Mouse (Mus musculus): Measurements from ENCODE around the gene Plvap.

Plvap gene

DNA sequence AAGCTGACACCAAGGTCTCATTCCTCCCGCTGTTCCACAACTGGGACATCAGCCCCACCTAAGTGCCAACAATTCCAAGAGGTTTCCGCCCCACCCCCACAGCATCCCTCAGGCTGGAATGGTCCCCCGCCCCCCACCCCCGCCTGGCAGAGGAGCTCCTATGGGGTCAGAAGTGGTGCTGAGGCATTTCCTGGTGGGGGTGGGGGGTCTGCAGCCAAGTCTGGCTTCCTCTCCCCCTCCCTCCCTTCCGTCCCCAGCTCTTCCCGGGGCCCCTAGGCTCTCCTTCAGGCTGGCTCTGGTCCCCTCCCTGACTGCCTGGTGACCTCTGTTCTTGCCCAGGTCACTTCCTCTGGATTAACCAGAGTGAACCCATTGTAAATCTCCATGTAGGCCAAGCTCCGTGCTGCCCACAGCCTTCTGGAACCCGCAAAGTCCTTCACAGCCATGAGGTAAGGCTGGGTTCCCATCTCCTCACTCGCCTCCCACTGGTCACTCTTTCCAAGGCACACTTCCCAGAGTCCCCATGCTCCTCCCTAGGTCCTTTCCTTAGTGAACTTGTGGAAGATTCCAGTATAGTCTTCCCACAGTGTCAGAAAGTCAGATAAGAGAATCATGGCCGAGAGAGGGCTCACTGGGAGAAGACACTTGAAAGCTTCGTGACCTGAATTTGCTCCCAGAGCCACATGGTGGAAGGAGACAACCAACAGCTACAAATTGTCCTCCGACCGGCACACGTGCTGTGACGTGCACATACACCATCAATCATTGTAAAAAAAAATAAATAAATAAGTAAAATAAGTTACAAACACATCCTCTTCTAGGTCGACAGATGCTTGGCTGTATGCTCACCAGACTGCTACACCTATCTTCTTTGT, 12.5 kb downstream of the Plvap start:
- Histone ChIP-seq H3K27me3 (ENCODE audit: insufficient read depth, low read length) (no peaks in the 10 kb centered on the region), H3K9me3 (ENCODE audit: low read length) (no peaks in the 10 kb centered on the region), H3K4me1 (replicated peaks; ENCODE audit: low read depth, low read length) (peaks cover 62% of the 10 kb centered on the region), H3K4me3 (replicated peaks; ENCODE audit: low read length) (peak overlapping the region; percentile 66), H3K36me3 (ENCODE audit: insufficient read depth, low read length) (peaks cover 23% of the 10 kb centered on the region)
- no peak for TF ChIP-seq NANOG (IDR thresholded peaks at IDR 0.05; ENCODE audit: borderline replicate concordance, low read length)

DNA sequence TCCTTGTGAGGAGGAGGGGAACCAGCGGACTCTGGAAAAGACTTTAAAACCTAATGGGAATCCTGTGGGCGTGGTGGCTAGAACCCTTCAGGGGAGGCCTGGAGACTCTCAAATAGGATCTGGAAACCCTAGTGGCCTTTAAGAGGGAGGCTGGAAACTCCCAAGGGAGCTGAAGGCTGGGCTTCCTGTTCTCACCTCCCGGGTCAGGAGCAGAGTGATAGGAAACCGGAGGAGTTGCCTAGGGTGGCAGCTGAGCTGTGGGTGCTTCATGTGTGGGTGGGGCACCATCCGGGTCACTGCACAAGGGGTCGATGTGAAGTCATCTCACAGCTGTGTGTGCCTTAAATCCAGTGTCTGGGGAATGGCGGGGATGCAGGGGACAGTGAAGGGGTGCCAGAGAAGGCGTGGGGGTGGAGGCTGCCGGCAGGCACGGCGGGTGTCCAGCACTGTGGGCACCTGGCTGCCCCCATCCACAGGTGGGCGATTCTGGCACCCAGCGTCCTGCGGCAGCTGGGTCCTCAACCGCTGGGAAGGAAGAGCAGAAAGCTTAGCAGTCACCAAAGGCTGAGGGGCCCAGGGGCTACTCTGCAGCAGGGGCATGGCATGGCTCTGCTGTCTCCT, 13.6 kb downstream of the Plvap start:
- Histone ChIP-seq H3K4me1 (replicated peaks; ENCODE audit: low read depth, low read length) (peaks cover 65% of the 10 kb centered on the region), H3K27me3 (ENCODE audit: insufficient read depth, low read length) (no peaks in the 10 kb centered on the region), H3K36me3 (ENCODE audit: insufficient read depth, low read length) (peaks cover 31% of the 10 kb centered on the region), H3K9me3 (ENCODE audit: low read length) (no peaks in the 10 kb centered on the region), H3K4me3 (replicated peaks; ENCODE audit: low read length) (peak overlapping the region; percentile 66)
- TF ChIP-seq NANOG (IDR thresholded peaks at IDR 0.05; ENCODE audit: borderline replicate concordance, low read length) (no peak), POU5F1 (IDR thresholded peaks at IDR 0.05; ENCODE audit: borderline replicate concordance, low read length) (no peak), CTCF (conservative IDR thresholded peaks at IDR 0.05; ENCODE audit: low read length) (no peak)

DNA sequence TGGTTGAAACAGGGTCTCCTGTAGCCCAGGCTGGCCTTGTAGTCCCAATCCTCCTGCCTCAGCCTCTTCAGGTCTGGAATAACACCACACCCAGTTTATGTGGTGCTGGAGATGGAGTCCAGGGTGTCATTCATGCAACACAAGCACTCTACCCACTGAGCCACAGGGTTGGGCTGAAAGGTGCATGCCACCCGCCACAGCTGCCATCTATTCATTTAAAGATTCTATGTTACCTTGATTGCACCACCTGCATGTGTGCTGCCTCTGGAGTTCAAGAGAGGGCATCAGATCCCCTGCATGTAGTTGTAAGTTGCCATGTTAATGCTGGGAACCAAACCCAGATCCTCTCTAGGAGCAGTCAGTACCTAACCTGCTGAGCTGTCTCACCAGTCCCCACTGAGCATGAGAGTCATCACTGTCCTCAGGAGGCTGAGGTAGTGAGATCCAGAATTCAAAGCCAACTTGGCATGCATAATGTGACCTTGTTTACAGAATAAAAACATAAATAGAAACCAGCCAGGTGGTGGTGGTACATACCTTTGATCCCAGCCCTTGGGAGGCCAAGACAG, 14.4 kb downstream of the Plvap start:
- peaks cover 72% of the 10 kb centered on the region for H3K4me1 ChIP-seq (replicated peaks; ENCODE audit: low read depth, low read length)
- TF ChIP-seq POU5F1 (IDR thresholded peaks at IDR 0.05; ENCODE audit: borderline replicate concordance, low read length) = no peak
- H3K36me3 ChIP-seq (ENCODE audit: insufficient read depth, low read length) = peaks cover 39% of the 10 kb centered on the region
- no peaks in the 10 kb centered on the region for H3K27me3 ChIP-seq (ENCODE audit: insufficient read depth, low read length)
- no peaks in the 10 kb centered on the region for H3K9me3 ChIP-seq (ENCODE audit: low read length)
- H3K4me3 ChIP-seq (replicated peaks; ENCODE audit: low read length) = peak overlapping the region; percentile 7; the same call in 1 of the 2 replicates

DNA sequence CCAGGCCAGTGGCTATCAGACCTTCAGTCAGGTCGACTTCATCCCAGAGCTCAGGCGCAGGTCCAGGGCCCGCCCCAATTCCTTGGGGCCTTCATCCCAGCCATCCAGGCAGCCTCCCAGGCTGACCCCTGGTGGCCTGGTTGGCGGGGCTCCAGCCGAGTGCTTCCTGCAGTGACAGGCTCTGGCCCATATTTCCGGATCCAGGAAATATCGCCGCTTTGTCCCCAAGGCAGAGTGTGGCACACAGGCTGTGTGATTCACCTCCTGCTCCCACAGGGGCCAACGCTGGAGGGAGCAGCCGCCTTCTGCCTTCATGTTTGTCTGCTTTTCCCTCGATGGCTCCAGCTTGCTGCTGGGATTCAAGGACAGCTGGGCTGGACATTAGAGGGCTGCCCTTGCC, 15.1 kb downstream of the Plvap start:
- Histone ChIP-seq H3K36me3 (ENCODE audit: insufficient read depth, low read length) (peaks cover 46% of the 10 kb centered on the region), H3K27me3 (ENCODE audit: insufficient read depth, low read length) (no peaks in the 10 kb centered on the region), H3K9me3 (ENCODE audit: low read length) (no peaks in the 10 kb centered on the region), H3K4me1 (replicated peaks; ENCODE audit: low read depth, low read length) (peaks cover 78% of the 10 kb centered on the region), H3K4me3 (replicated peaks; ENCODE audit: low read length) (0 out of 2 replicates have a peak overlapping the region, but pooled peaks have one; percentile 7)
- TF ChIP-seq CTCF (conservative IDR thresholded peaks at IDR 0.05; ENCODE audit: low read length) (no peak), NANOG (IDR thresholded peaks at IDR 0.05; ENCODE audit: borderline replicate concordance, low read length) (no peak), POU5F1 (IDR thresholded peaks at IDR 0.05; ENCODE audit: borderline replicate concordance, low read length) (no peak)

DNA sequence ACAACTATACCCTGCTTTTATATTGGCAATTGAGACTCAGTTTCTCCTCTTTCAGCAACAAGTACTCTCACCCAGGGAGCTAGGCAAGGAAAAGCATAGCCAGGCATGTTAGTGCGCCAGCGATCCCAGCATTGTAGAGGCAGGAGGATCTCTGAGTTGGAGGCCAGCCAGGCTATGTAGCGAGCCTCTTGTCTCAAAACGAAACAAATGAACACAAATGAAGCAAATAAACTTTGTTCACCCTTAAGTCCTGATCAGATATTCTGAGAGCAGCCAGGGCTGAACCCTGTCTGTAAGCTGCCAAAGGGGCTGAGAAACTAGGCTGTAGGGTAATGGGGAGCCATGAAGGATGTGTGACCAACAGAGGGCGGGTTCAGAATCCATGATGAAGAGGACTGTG, 15.7 kb downstream of the Plvap start:
- H3K27me3 ChIP-seq (ENCODE audit: insufficient read depth, low read length) = no peaks in the 10 kb centered on the region
- H3K4me1 ChIP-seq (replicated peaks; ENCODE audit: low read depth, low read length) = peaks cover 82% of the 10 kb centered on the region
- H3K4me3 ChIP-seq (replicated peaks; ENCODE audit: low read length) = no peak overlapping the region
- TF ChIP-seq NANOG (IDR thresholded peaks at IDR 0.05; ENCODE audit: borderline replicate concordance, low read length) (no peak), CTCF (conservative IDR thresholded peaks at IDR 0.05; ENCODE audit: low read length) (no peak), POU5F1 (IDR thresholded peaks at IDR 0.05; ENCODE audit: borderline replicate concordance, low read length) (no peak)
- no peaks in the 10 kb centered on the region for H3K9me3 ChIP-seq (ENCODE audit: low read length)
- peaks cover 53% of the 10 kb centered on the region for H3K36me3 ChIP-seq (ENCODE audit: insufficient read depth, low read length)

DNA sequence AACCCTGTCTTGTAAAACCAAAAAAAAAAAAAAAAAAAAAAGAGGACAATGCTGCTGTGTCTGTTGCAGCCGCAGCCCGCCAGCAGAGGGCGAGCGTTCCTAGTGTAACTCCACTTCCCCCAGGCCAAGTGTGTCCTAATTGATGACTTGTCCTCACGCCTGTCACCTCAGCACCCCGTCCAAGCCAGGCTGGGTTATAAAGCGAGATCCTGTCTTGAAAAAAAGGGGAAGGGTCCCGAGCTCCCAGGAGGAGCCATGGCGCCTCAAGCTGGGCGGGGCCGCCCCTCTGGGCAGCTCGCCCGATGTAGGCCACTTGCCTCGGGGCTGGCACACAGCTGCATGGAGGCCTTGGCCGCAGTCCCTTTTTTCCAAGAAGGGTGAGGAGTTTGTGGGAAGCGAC, 16.5 kb downstream of the Plvap start:
- Histone ChIP-seq H3K36me3 (ENCODE audit: insufficient read depth, low read length) (peaks cover 60% of the 10 kb centered on the region), H3K27me3 (ENCODE audit: insufficient read depth, low read length) (no peaks in the 10 kb centered on the region)
- TF ChIP-seq CTCF (conservative IDR thresholded peaks at IDR 0.05; ENCODE audit: low read length) (peak; percentile 52), NANOG (IDR thresholded peaks at IDR 0.05; ENCODE audit: borderline replicate concordance, low read length) (no peak)

DNA sequence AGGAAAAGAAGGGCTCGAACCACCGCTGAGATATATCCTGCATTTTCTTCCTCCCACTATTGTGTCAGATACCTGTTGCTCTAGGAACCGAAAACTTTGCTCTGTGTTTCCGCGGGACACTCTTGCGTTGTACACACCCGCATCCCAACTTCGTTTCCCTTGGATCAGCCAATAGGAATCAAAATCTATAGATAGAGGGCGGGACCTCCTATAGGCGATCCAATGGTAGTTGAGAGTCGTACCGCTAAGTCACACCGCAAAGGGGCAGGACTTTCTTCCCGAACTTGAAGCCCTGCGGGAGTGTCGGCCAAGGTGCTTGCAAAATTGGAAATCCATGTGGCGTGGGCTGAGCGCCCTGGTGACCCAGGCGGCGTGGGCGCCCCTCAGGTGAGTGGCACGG, 23.1 kb downstream of the Plvap start:
- H3K9me3 ChIP-seq (ENCODE audit: low read length) = no peaks in the 10 kb centered on the region
- TF ChIP-seq POU5F1 (IDR thresholded peaks at IDR 0.05; ENCODE audit: borderline replicate concordance, low read length) = no peak
- TF ChIP-seq CTCF (conservative IDR thresholded peaks at IDR 0.05; ENCODE audit: low read length) = no peak
- TF ChIP-seq NANOG (IDR thresholded peaks at IDR 0.05; ENCODE audit: borderline replicate concordance, low read length) = no peak

More for the DNA sequence above, 16.5 kb downstream of the Plvap start:
- Histone ChIP-seq H3K9me3 (ENCODE audit: low read length) (no peaks in the 10 kb centered on the region), H3K4me3 (replicated peaks; ENCODE audit: low read length) (peak overlapping the region; percentile 23; the same call in 1 of the 2 replicates), H3K4me1 (replicated peaks; ENCODE audit: low read depth, low read length) (peaks cover 82% of the 10 kb centered on the region)

DNA sequence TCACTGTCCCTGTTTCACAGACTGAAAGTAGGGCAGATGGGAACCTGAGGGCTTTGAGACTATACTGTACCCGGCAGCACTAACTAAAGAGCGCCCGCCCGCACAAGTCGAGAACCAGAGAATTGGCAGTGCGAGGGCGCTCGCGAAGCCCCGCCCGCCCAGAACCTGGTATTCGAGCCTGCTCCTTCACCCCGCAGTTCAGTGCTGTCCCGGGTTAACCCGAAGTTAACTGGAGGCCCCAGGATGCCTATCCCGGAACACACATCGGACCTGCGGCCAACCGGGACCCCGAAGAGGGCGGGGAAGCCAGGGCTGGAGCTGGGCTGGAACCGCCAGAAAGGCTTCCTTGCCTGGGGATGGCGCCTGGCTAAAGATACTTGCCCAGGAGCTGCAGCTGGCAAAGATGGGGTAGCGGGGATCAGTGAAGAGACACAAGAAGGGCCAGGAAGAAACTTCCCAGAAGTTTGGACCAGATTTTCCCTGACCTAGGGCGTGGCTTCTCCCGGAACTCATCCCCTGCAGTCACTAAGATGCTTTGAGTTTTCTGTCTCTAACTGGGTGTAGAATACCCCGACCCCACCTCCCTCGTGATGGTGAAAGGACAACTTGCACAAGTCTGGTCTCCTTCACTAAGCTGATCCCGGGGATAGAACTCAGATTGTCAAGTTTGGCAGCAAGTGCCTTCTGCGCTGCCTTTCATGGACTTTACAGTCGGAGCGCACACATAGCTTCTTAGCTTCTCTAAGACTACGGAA, 23.7 kb downstream of the Plvap start, which contains the start of gene Gtpbp3:
TSS of gene Gtpbp3 (plus strand) at position 413 of the 755 bp plus-strand sequence.
- TF ChIP-seq POU5F1 (IDR thresholded peaks at IDR 0.05; ENCODE audit: borderline replicate concordance, low read length) = no peak
- TF ChIP-seq CTCF (conservative IDR thresholded peaks at IDR 0.05; ENCODE audit: low read length) = no peak
- TF ChIP-seq NANOG (IDR thresholded peaks at IDR 0.05; ENCODE audit: borderline replicate concordance, low read length) = no peak
- Histone ChIP-seq H3K9me3 (ENCODE audit: low read length) (no peaks in the 10 kb centered on the region), H3K36me3 (ENCODE audit: insufficient read depth, low read length) (peaks cover 42% of the 10 kb centered on the region), H3K4me3 (replicated peaks; ENCODE audit: low read length) (peak within 1 kb of the TSS; percentile 95), H3K27me3 (ENCODE audit: insufficient read depth, low read length) (peaks cover 12% of the 10 kb centered on the region), H3K4me1 (replicated peaks; ENCODE audit: low read depth, low read length) (peaks cover 79% of the 10 kb centered on the region)

More for the DNA sequence above, 23.1 kb downstream of the Plvap start:
- H3K4me1 ChIP-seq (replicated peaks; ENCODE audit: low read depth, low read length) = peaks cover 76% of the 10 kb centered on the region
- peaks cover 12% of the 10 kb centered on the region for H3K27me3 ChIP-seq (ENCODE audit: insufficient read depth, low read length)
- H3K4me3 ChIP-seq (replicated peaks; ENCODE audit: low read length) = peak overlapping the region; percentile 95
- H3K36me3 ChIP-seq (ENCODE audit: insufficient read depth, low read length) = peaks cover 42% of the 10 kb centered on the region
